Mouse (Mus musculus) neural tube, embryonic 11.5 days (tissue): Measurements from ENCODE around the gene Inpp4a. TPM values are rescaled to one million over a fixed set of nuclear protein-coding genes. Genes with fewer than 3 reads are reported as not detected.
A peak's percentile ranks its signal among the peaks of the same experiment; 100 is the strongest.

ENCODE experiments used
- ATAC-seq: fragments of 200-750 bp; cut with Nextera tagmentation; 2 replicates; pipeline ENCODE4 v1.8.0; 2017; ENCODE audit warnings: moderate number of reproducible peaks, mild to moderate bottlenecking, moderate TSS enrichment, moderate library complexity; ENCODE audit not compliant: insufficient read depth, low FRiP score, low TSS enrichment
- DNase-seq: peaks from one replicate; pipeline ENCODE4 v3.0.0-alpha.2; 2015; ENCODE audit warnings: low spot score
- H3K27ac ChIP-seq: fragments of 300-500 bp; sonication (generic); 2 replicates; pipeline ENCODE4 v1.5.1; 2014; ENCODE audit warnings: low read depth, mild to moderate bottlenecking, low read length
- H3K27me3 ChIP-seq: fragments of 300-500 bp; sonication (generic); 2 replicates; pipeline ENCODE4 v1.6.1; 2014; ENCODE audit warnings: mild to moderate bottlenecking, low read length, mixed read lengths; ENCODE audit not compliant: control insufficient read depth, insufficient read depth
- H3K36me3 ChIP-seq: fragments of 300-500 bp; sonication (generic); 2 replicates; pipeline ENCODE4 v1.6.1; 2014; ENCODE audit warnings: mild to moderate bottlenecking, low read length, moderate library complexity, mixed read lengths; ENCODE audit not compliant: control insufficient read depth, insufficient read depth
- H3K4me1 ChIP-seq: fragments of 300-500 bp; sonication (generic); 2 replicates; pipeline ENCODE4 v1.6.1; 2014; ENCODE audit warnings: low read length, mixed read lengths; ENCODE audit not compliant: control insufficient read depth, insufficient read depth
- H3K4me2 ChIP-seq: fragments of 300-500 bp; sonication (generic); 2 replicates; pipeline ENCODE4 v1.6.1; 2014; ENCODE audit warnings: low read depth, mild to moderate bottlenecking, moderate library complexity
- H3K4me3 ChIP-seq: fragments of 300-500 bp; sonication (generic); 2 replicates; pipeline ENCODE4 v1.5.1; 2014; ENCODE audit warnings: low read depth, low read length
- H3K9ac ChIP-seq: fragments of 300-500 bp; sonication (generic); 2 replicates; pipeline ENCODE4 v1.6.1; 2014; ENCODE audit warnings: mild to moderate bottlenecking, low read length
- H3K9me3 ChIP-seq: fragments of 300-500 bp; sonication (generic); 2 replicates; pipeline ENCODE4 v1.6.1; 2016; ENCODE audit warnings: low read length; ENCODE audit not compliant: control insufficient read depth
- WGBS: fragments of 180-500 bp; shearing (Covaris S2); extraction: QIAGEN DNeasy Blood & Tissue Kit; methylation state at CpG from one replicate; pipeline ENCODE4 v1.1.7; 2014; 5-methylcytosine and 5-hydroxymethylcytosine counted together
- polyA plus RNA-seq: library from polyadenylated mRNA; unstranded; fragments of >200 nt; fragmentation: Nextera tagmentation; extraction: Ambion mirVana; gene quantifications from 2 replicates; pipeline ENCODE4 v1.2.1, GENCODE M21; 2014

Inpp4a gene
- polyA plus RNA-seq, 1 experiment from 2014 or later = 25.8 TPM

- WGBS = 92% methylated on average over 3 of the region's 3 CpGs
- Histone ChIP-seq H3K4me3 (no peak overlapping the region), H3K27me3 (no peaks in the 10 kb centered on the region), H3K4me2 (no peak overlapping the region), H3K9ac (no peak overlapping the region), H3K4me1 (no peaks in the 10 kb centered on the region), H3K9me3 (no peaks in the 10 kb centered on the region), H3K36me3 (no peaks in the 10 kb centered on the region), H3K27ac (no peak overlapping the region)
- DNase-seq = no peak
- no peak for ATAC-seq
Observed at GRCm38 (mm10) chr1:37343265-37343664, 43.6 kb downstream of the Inpp4a start.

DNA sequence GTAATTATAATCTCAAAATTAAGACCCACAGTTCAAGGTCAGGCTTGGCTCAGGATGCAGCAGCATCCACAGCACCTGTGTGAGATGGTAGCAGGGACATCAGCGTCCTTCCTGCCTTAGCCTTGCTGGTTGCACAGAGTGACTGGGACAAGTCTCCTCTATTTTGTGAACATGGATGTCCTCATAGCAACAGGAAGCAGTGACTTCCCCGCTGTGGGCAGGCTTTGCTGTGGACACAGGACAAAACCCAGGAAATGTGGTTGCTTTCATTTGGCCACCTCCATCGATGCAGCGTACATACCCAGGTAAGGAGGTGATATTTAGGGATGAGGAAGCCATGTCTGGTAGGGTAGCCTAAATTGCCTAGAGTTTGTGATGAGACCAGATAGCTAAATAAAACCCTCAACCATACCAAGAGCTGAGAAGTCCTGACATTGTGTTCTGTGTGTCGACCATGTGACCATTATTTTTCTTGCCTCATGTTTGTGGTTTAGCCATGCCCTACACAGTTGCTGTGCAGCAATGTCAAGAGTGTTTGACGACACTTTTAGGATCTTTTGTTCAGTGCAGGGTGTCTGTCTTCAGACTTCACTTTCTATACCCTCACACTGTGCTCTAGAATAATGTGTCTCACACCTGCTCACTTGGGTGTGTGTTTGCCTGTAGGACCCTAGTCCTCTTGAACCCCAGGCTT is 44.7 kb downstream of the Inpp4a start:
- Histone ChIP-seq H3K27ac (no peak overlapping the region), H3K4me3 (no peak overlapping the region), H3K36me3 (no peaks in the 10 kb centered on the region), H3K4me2 (no peak overlapping the region), H3K9me3 (no peaks in the 10 kb centered on the region), H3K27me3 (no peaks in the 10 kb centered on the region), H3K9ac (no peak overlapping the region), H3K4me1 (no peaks in the 10 kb centered on the region)
- WGBS = 91% methylated on average over 6 of the region's 6 CpGs
- ATAC-seq (no peak), DNase-seq (no peak)

- Histone ChIP-seq H3K27ac (no peak overlapping the region), H3K9me3 (no peaks in the 10 kb centered on the region), H3K4me1 (no peaks in the 10 kb centered on the region; the same call in 1 of the 2 replicates), H3K27me3 (no peaks in the 10 kb centered on the region), H3K36me3 (no peaks in the 10 kb centered on the region), H3K4me2 (no peak overlapping the region), H3K4me3 (no peak overlapping the region), H3K9ac (no peak overlapping the region)
- ATAC-seq = no peak
- 77% methylated on average over 9 of the region's 9 CpGs for WGBS
- no peak for DNase-seq
Observed at GRCm38 (mm10) chr1:37347361-37348080, 47.9 kb downstream of the Inpp4a start.

GRCm38 (mm10) chr1:37350886-37351651 is 51.4 kb downstream of the Inpp4a start:
- ATAC-seq = peak; percentile 67; the same call in 1 of the 2 replicates
- WGBS = 60% methylated on average over 7 of the region's 7 CpGs
- Histone ChIP-seq H3K27ac (no peak overlapping the region), H3K9ac (no peak overlapping the region), H3K36me3 (no peaks in the 10 kb centered on the region), H3K27me3 (no peaks in the 10 kb centered on the region), H3K4me1 (no peaks in the 10 kb centered on the region; the same call in 1 of the 2 replicates), H3K4me2 (no peak overlapping the region), H3K9me3 (no peaks in the 10 kb centered on the region), H3K4me3 (no peak overlapping the region)
- DNase-seq = peak; percentile 24

DNA sequence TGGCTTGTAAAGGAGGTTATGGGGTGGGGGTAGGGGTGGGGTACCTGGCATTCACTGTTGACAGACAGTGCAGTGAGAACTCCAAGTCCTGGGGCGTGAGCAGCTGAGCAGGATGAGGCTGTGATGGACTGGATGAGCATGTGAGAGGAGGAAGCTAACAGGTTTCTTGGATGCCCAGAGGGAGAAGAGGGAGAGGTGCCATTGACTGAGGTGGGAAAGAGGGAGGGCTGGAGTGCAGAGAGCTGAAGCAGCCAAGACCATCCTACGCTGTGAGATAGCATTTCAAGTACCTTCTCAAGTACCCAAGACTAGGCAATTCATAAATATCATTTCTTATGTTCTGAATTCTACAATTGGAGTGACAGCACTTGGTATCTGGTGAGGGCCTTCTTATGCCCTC is 52.3 kb downstream of the Inpp4a start:
- Histone ChIP-seq H3K4me2 (no peak overlapping the region), H3K9ac (no peak overlapping the region), H3K9me3 (no peaks in the 10 kb centered on the region), H3K36me3 (no peaks in the 10 kb centered on the region), H3K4me1 (no peaks in the 10 kb centered on the region; the same call in 1 of the 2 replicates), H3K27me3 (no peaks in the 10 kb centered on the region), H3K27ac (no peak overlapping the region), H3K4me3 (no peak overlapping the region)
- ATAC-seq = no peak
- WGBS = 95% methylated on average over 2 of the region's 2 CpGs
- DNase-seq = no peak

- ATAC-seq (no peak), DNase-seq (no peak)
- H3K36me3 ChIP-seq = no peaks in the 10 kb centered on the region; the same call in 1 of the 2 replicates
- no peaks in the 10 kb centered on the region; the same call in 1 of the 2 replicates for H3K4me1 ChIP-seq
- H3K9me3 ChIP-seq = no peaks in the 10 kb centered on the region
- no peaks in the 10 kb centered on the region for H3K27me3 ChIP-seq
- H3K27ac ChIP-seq = no peak overlapping the region
- WGBS = 80% methylated on average over 4 of the region's 4 CpGs
- H3K4me3 ChIP-seq = no peak overlapping the region
- no peak overlapping the region for H3K9ac ChIP-seq
- no peak overlapping the region for H3K4me2 ChIP-seq
Observed at GRCm38 (mm10) chr1:37353456-37353855, 53.8 kb downstream of the Inpp4a start.

GRCm38 (mm10) chr1:37355492-37355891 is 55.8 kb downstream of the Inpp4a start:
- ATAC-seq (no peak), DNase-seq (no peak)
- Histone ChIP-seq H3K27ac (no peak overlapping the region), H3K9me3 (no peaks in the 10 kb centered on the region), H3K4me3 (no peak overlapping the region), H3K4me1 (no peaks in the 10 kb centered on the region; the same call in 1 of the 2 replicates), H3K4me2 (no peak overlapping the region), H3K27me3 (no peaks in the 10 kb centered on the region), H3K9ac (no peak overlapping the region), H3K36me3 (no peaks in the 10 kb centered on the region; the same call in 1 of the 2 replicates)
- WGBS = 85% methylated on average over 3 of the region's 3 CpGs

DNA sequence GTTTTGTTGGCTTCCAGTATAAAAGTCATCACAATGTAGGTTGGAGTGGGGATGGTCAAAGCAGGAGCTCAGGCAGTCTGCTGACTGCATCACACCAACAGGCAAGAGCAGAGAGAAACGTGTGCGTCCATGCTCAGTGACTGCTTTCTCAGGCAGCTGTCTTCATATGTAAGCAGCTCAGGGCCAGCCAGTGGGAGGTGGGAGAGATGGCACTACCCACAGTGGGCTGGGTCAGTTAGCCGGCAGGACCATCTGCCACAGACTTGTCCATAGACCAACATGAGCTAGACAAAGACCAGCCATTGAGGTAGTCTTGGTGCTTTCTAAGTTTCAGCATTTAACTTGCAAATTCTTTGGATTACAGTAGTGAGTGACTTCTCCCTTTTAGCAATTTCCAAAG is 56.6 kb downstream of the Inpp4a start:
- no peaks in the 10 kb centered on the region for H3K27me3 ChIP-seq
- no peak for DNase-seq
- no peaks in the 10 kb centered on the region; the same call in 1 of the 2 replicates for H3K36me3 ChIP-seq
- no peak overlapping the region for H3K9ac ChIP-seq
- ATAC-seq = no peak
- no peak overlapping the region for H3K27ac ChIP-seq
- WGBS = 82% methylated on average over 3 of the region's 3 CpGs
- no peaks in the 10 kb centered on the region; the same call in 1 of the 2 replicates for H3K4me1 ChIP-seq
- H3K9me3 ChIP-seq = no peaks in the 10 kb centered on the region
- H3K4me3 ChIP-seq = no peak overlapping the region
- no peak overlapping the region for H3K4me2 ChIP-seq
